ENCODE assay signal across 26 mouse cellular contexts in the genomic region with DNA sequence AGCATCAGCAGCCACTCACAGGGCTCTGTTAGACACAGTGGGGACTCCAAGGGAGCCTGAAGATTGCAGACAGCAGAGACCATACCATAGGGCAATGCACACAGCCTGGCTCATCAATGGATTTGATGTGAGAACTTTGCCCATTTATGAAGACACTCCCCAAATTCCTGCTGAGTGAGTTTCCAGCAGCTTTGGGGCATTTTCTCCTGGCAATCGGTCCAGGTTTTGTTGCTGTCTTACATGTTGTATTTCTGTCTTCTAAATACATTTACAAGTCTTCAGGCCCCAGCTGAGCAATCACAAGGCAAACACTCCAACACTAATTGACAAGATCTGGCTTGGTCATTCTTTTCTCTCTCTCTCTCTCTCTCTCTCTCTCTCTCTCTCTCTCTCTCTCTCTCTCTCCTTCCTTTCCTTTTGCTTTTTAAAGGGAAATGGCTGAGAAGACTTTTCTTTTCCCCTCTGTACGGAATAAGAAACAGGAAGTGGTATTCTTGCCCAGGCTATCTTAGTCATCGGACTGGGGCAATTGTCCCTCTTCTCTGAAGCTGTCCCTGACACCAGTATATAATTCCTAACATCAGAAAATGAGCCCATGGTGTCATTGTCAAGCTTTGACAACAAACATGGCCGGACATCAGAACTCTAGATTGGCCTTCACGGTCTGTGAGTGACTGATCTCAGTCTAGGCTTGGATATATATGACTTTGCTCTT. TPM values are rescaled to one million over a fixed set of nuclear protein-coding genes. Genes with fewer than 3 reads are reported as not detected.
DNase-seq lines count a peak whose midpoint lies in the region; ATAC-seq and TF ChIP-seq lines count a peak whose summit lies in the region.
"Had no signal": no experiment of that assay in that cellular context is flagged by ENCODE, and none has a peak within 500 bp of the region (broad histone marks: within the 10 kb centered on the region; RNA-seq: fewer than 3 reads in every experiment).

No protein-coding gene starts in this region.

- H3K27me3 ChIP-seq in megakaryocyte, embryonic 14.5 days (replicated peaks): no peaks in the 10 kb centered on the region
- H3K27me3 ChIP-seq in CH12.LX (replicated peaks): no peaks in the 10 kb centered on the region
- no peaks in the 10 kb centered on the region for H3K27me3 ChIP-seq in liver, embryonic 12.5 days (replicated peaks)
- H3K27me3 ChIP-seq: embryonic facial prominence, embryonic 12.5 days; embryonic facial prominence, embryonic 15.5 days; hindbrain, embryonic 12.5 days; hindbrain, embryonic 15.5 days; Patski had no signal

- WGBS in macrophage (ENCODE audit: missing documents): 38% methylated on average over 5 of the region's 5 CpGs
- 36% methylated on average over 5 of the region's 5 CpGs for WGBS in liver, embryonic 12.5 days (ENCODE audit: insufficient replicate concordance)

- no peak for DNase-seq in CH12.LX (ENCODE audit: extremely low read depth)
- DNase-seq in cerebellum, adult 9-11 months: no peak
- DNase-seq in left cerebral cortex, adult 8-10 months (ENCODE audit: low spot score in 2 of 2): no peak
- DNase-seq: adrenal gland, postnatal 10 days; adrenal gland, postnatal 36 days; B cell, adult 2 months; cerebellum, adult 11 months; cerebellum, adult 2 months; cerebellum, postnatal 10 days; cerebellum, postnatal 36 days; forebrain, postnatal 0 days; gastrocnemius, postnatal 36 days; heart, adult 11 months had no signal

- H3K36me3 ChIP-seq in megakaryocyte, embryonic 14.5 days (replicated peaks; ENCODE audit: low read length): peaks cover 9% of the 10 kb centered on the region
- H3K36me3 ChIP-seq in CH12.LX (replicated peaks in 1 of 2; ENCODE audit: control insufficient read depth in 1 of 2, insufficient read depth in 1 of 2, low read length in 1 of 2): peaks cover 0 to 2% of the 10 kb centered on the region in 2 experiments
- no peaks in the 10 kb centered on the region for H3K36me3 ChIP-seq in macrophage (ENCODE audit: inconsistent target)
- H3K36me3 ChIP-seq in liver, embryonic 12.5 days: no peaks in the 10 kb centered on the region
- H3K36me3 ChIP-seq: embryonic facial prominence, embryonic 12.5 days; embryonic facial prominence, embryonic 15.5 days; hindbrain, embryonic 15.5 days had no signal

- H3K4me1 ChIP-seq in megakaryocyte, embryonic 14.5 days: peaks cover 53% of the 10 kb centered on the region
- H3K4me1 ChIP-seq in CH12.LX (ENCODE audit: control insufficient read depth in 1 of 2, insufficient read depth in 2 of 2): peaks cover 2 to 16% of the 10 kb centered on the region in 2 experiments
- peaks cover 18% of the 10 kb centered on the region for H3K4me1 ChIP-seq in bone marrow macrophage, adult 2 months (ENCODE audit: control insufficient read depth, insufficient read depth, low read length)
- peaks cover 18% of the 10 kb centered on the region for H3K4me1 ChIP-seq in liver, embryonic 12.5 days

- TF ChIP-seq POLR2A in CH12.LX (IDR thresholded peaks at IDR 0.05; ENCODE audit: low read depth, low read length): no peak
- no peak for TF ChIP-seq POLR2A in bone marrow macrophage, adult 2 months (IDR thresholded peaks at IDR 0.05; ENCODE audit: borderline replicate concordance, low read depth, low read length)

- TF ChIP-seq EP300 in CH12.LX (IDR thresholded peaks at IDR 0.05; ENCODE audit: low read length): no peak

- H3K4me3 ChIP-seq in megakaryocyte, embryonic 14.5 days (replicated peaks): peak overlapping the region; percentile 42
- no peak overlapping the region for H3K4me3 ChIP-seq in CH12.LX (replicated peaks in 1 of 3; ENCODE audit: low read depth in 2 of 3, low read length in 2 of 3, poor library complexity in 1 of 3)
- no peak overlapping the region for H3K4me3 ChIP-seq in bone marrow macrophage, adult 2 months (ENCODE audit: insufficient read depth, low read length)
- H3K4me3 ChIP-seq in macrophage (ENCODE audit: inconsistent target): no peak overlapping the region
- no peak overlapping the region for H3K4me3 ChIP-seq in liver, embryonic 12.5 days
- H3K4me3 ChIP-seq: embryonic facial prominence, embryonic 12.5 days; embryonic facial prominence, embryonic 15.5 days; hindbrain, embryonic 12.5 days; hindbrain, embryonic 15.5 days had no signal

- H3K4me2 ChIP-seq in CH12.LX (ENCODE audit: insufficient read depth, low read depth, poor library complexity, severe bottlenecking): peak overlapping the region; percentile 55
- H3K4me2 ChIP-seq in liver, embryonic 12.5 days: no peak overlapping the region
- H3K4me2 ChIP-seq: embryonic facial prominence, embryonic 12.5 days; embryonic facial prominence, embryonic 15.5 days; heart, embryonic 11.5 days; hindbrain, embryonic 12.5 days; hindbrain, embryonic 15.5 days had no signal

- H3K9me3 ChIP-seq in megakaryocyte, embryonic 14.5 days: no peaks in the 10 kb centered on the region
- no peaks in the 10 kb centered on the region for H3K9me3 ChIP-seq in CH12.LX (replicated peaks; ENCODE audit: low read length)
- H3K9me3 ChIP-seq in liver, embryonic 12.5 days (replicated peaks): no peaks in the 10 kb centered on the region
- H3K9me3 ChIP-seq: embryonic facial prominence, embryonic 12.5 days; embryonic facial prominence, embryonic 15.5 days; hindbrain, embryonic 12.5 days; hindbrain, embryonic 15.5 days had no signal

- TF ChIP-seq CTCF in CH12.LX (conservative IDR thresholded peaks at IDR 0.05 in 1 of 2, IDR thresholded peaks at IDR 0.05 in 1 of 2; ENCODE audit: low read depth in 2 of 2, low read length in 2 of 2): no peak
- no peak for TF ChIP-seq CTCF in bone marrow macrophage, adult 2 months (IDR thresholded peaks at IDR 0.05; ENCODE audit: low read depth, low read length)

- no peak for TF ChIP-seq RAD21 in CH12.LX (IDR thresholded peaks at IDR 0.05; ENCODE audit: low read depth, low read length)

- in situ Hi-C loops in CH12.LX (cut with MboI; ENCODE audit: low pct_ligation_motif_present, low pct_unique_long_range_greater_than_20kb, low sequenced_read_pairs): loop anchor here (10.0 kb wide), 1 partner anchor 64 kb away; no protein-coding TSS in a partner anchor

- no peak for ATAC-seq in megakaryocyte, adult 5-6 weeks (ENCODE audit: poor library complexity, severe bottlenecking)
- no peak for ATAC-seq in liver, embryonic 12.5 days
- ATAC-seq: forebrain, embryonic 14.5 days; forebrain, postnatal 0 days; intestine, postnatal 0 days; Patski had no signal

- dilution Hi-C loops in CH12.LX (cut with MboI; ENCODE audit: extremely low pct_ligation_motif_present, extremely low pct_unique_long_range_greater_than_20kb, low sequenced_read_pairs): no loop called here

- no peak overlapping the region for H3K27ac ChIP-seq in CH12.LX (ENCODE audit: insufficient read depth, low read depth)
- peak overlapping the region; percentile 64 for H3K27ac ChIP-seq in bone marrow macrophage, adult 2 months (ENCODE audit: insufficient read depth, low read depth, low read length)
- H3K27ac ChIP-seq in macrophage: peak overlapping the region; percentile 48
- no peak overlapping the region for H3K27ac ChIP-seq in liver, embryonic 12.5 days
- H3K27ac ChIP-seq: embryonic facial prominence, embryonic 12.5 days; embryonic facial prominence, embryonic 15.5 days; hindbrain, embryonic 12.5 days; hindbrain, embryonic 15.5 days had no signal

- no peak overlapping the region for H3K9ac ChIP-seq in CH12.LX (ENCODE audit: insufficient read depth, low read depth)
- no peak overlapping the region for H3K9ac ChIP-seq in liver, embryonic 12.5 days
- H3K9ac ChIP-seq: embryonic facial prominence, embryonic 12.5 days; embryonic facial prominence, embryonic 15.5 days; forebrain, postnatal 0 days; hindbrain, embryonic 12.5 days; hindbrain, embryonic 15.5 days had no signal

- H3K79me2 ChIP-seq in CH12.LX (replicated peaks; ENCODE audit: control insufficient read depth, extremely low read depth, insufficient read depth, poor library complexity, severe bottlenecking) (peaks cover 9% of the 10 kb centered on the region), macrophage (ENCODE audit: inconsistent target) (peaks cover 26% of the 10 kb centered on the region)

TF ChIP-seq in CH12.LX, 34 proteins besides CTCF, POLR2A, EP300 and RAD21:
- no peak for TF ChIP-seq CHD2 (IDR thresholded peaks at IDR 0.05; ENCODE audit: low read length)
- 0 out of 2 replicates have a peak, but pooled peaks have one; percentile 20 for TF ChIP-seq ELF1 (IDR thresholded peaks at IDR 0.05; ENCODE audit: low read depth, low read length)

RNA-seq across cellular contexts. Expression of gene Dync1i2, which starts 2.3 kb away (rescaled TPM):
- 15.3 TPM in 1 of 2 replicates, not detected in the other for polyA plus RNA-seq in megakaryocyte, embryonic 14.5 days (2012; ENCODE audit: insufficient read depth, low replicate concordance)
- 119 and 139 TPM in 2 replicates for total RNA-seq in megakaryocyte, adult 5-6 weeks (2015)
- 126 TPM in 2 replicates for total RNA-seq in megakaryocyte, adult 5-6 weeks (2017)
- total RNA-seq in CH12.LX (2012; rRNA removed): 22.9 and 24.6 TPM in 2 replicates
- total RNA-seq in CH12.LX (2014; rRNA removed): 38.6 and 47.2 TPM in 2 replicates
- polyA plus RNA-seq in CH12.LX (2012; ENCODE audit: insufficient read length, low read depth): 69.5 and 74.3 TPM in 2 replicates
- polyA plus RNA-seq in bone marrow macrophage, adult 2 months (2012; ENCODE audit: insufficient read depth, insufficient read length, missing spikeins): 144 and 146 TPM in 2 replicates
- total RNA-seq in macrophage (2018; cell fraction: chromatin; rRNA removed): 100 to 1,000 TPM in 24 of 26 experiments, 10 to 100 TPM in 2; 93.1 to 332 (median 148) TPM
- 100 to 1,000 TPM; 134 to 184 (median 162) TPM for total RNA-seq in macrophage (2018; cell fraction: cytosol; rRNA removed)
- 100 to 1,000 TPM in 23 of 26 experiments, 10 to 100 TPM in 3; 94.9 to 355 (median 159) TPM for total RNA-seq in macrophage (2018; cell fraction: nucleus; rRNA removed)
- 168 to 235 TPM (median 216 TPM) in 3 replicates for polyA plus RNA-seq in macrophage (2018)
- polyA plus RNA-seq in liver, embryonic 12.5 days (2016; fragmentation: Nextera tagmentation; extraction: Ambion mirVana): 42.0 and 43.0 TPM in 2 replicates
- 100 to 1,000 TPM; 119 to 130 (median 126) TPM for total RNA-seq in left cerebral cortex, adult 8-10 months (2022)

Comparison
In these comparisons a context has a peak if more than half of its experiments do, and no peak if none do; other contexts are left out.
1. H3K27ac ChIP-seq: peak in bone marrow macrophage, adult 2 months (single experiment) and macrophage (single experiment); none in CH12.LX (single experiment) and liver, embryonic 12.5 days (single experiment).